Mouse (Mus musculus): ENCODE results near the gene Them5. TPM values are rescaled to one million over a fixed set of nuclear protein-coding genes. Genes with fewer than 3 reads are reported as not detected.

Gene Them5
- polyA plus RNA-seq, 1 experiment from 2014 or later, result 32.1 TPM

GRCm38 (mm10) chr3:94374636-94375035, 32.7 kb downstream of the Them5 start:
- no peak overlapping the region for H3K4me2 ChIP-seq (ENCODE audit: low read depth, low read length)
- H3K9ac ChIP-seq (ENCODE audit: low read length), result no peak overlapping the region
- H3K36me3 ChIP-seq (ENCODE audit: control insufficient read depth, insufficient read depth, low read length), result no peaks in the 10 kb centered on the region
- no peak for ATAC-seq (ENCODE audit: insufficient read depth, low FRiP score)
- H3K4me3 ChIP-seq (replicated peaks; ENCODE audit: low read length), result no peak overlapping the region
- no peak overlapping the region for H3K27ac ChIP-seq (ENCODE audit: low read length)
- peaks cover 12% of the 10 kb centered on the region for H3K4me1 ChIP-seq (ENCODE audit: control insufficient read depth, insufficient read depth, low read length)
- no peaks in the 10 kb centered on the region for H3K9me3 ChIP-seq (replicated peaks; ENCODE audit: control insufficient read depth, low read length)
- no peaks in the 10 kb centered on the region for H3K27me3 ChIP-seq (ENCODE audit: control insufficient read depth, insufficient read depth, low read length)

GRCm38 (mm10) chr3:94375146-94375545, 33.2 kb downstream of the Them5 start:
- no peak for ATAC-seq (ENCODE audit: insufficient read depth, low FRiP score)
- 73% methylated on average over 2 of the region's 2 CpGs for WGBS
- H3K36me3 ChIP-seq (ENCODE audit: control insufficient read depth, insufficient read depth, low read length), result no peaks in the 10 kb centered on the region
- no peaks in the 10 kb centered on the region for H3K9me3 ChIP-seq (replicated peaks; ENCODE audit: control insufficient read depth, low read length)
- no peak overlapping the region for H3K9ac ChIP-seq (ENCODE audit: low read length)
- peaks cover 8% of the 10 kb centered on the region for H3K4me1 ChIP-seq (ENCODE audit: control insufficient read depth, insufficient read depth, low read length)
- H3K4me2 ChIP-seq (ENCODE audit: low read depth, low read length), result no peak overlapping the region
- no peak overlapping the region for H3K4me3 ChIP-seq (replicated peaks; ENCODE audit: low read length)
- no peak overlapping the region for H3K27ac ChIP-seq (ENCODE audit: low read length)
- H3K27me3 ChIP-seq (ENCODE audit: control insufficient read depth, insufficient read depth, low read length), result no peaks in the 10 kb centered on the region

- WGBS, result 53% methylated on average over 5 of the region's 5 CpGs
- H3K4me1 ChIP-seq (ENCODE audit: control insufficient read depth, insufficient read depth, low read length), result peaks cover 8% of the 10 kb centered on the region
- H3K27ac ChIP-seq (ENCODE audit: low read length), result no peak overlapping the region
- H3K9ac ChIP-seq (ENCODE audit: low read length), result no peak overlapping the region
- no peaks in the 10 kb centered on the region for H3K9me3 ChIP-seq (replicated peaks; ENCODE audit: control insufficient read depth, low read length)
- H3K4me2 ChIP-seq (ENCODE audit: low read depth, low read length), result no peak overlapping the region
- no peaks in the 10 kb centered on the region for H3K27me3 ChIP-seq (ENCODE audit: control insufficient read depth, insufficient read depth, low read length)
- H3K36me3 ChIP-seq (ENCODE audit: control insufficient read depth, insufficient read depth, low read length), result no peaks in the 10 kb centered on the region
- no peak overlapping the region for H3K4me3 ChIP-seq (replicated peaks; ENCODE audit: low read length)
- no peak for ATAC-seq (ENCODE audit: insufficient read depth, low FRiP score)
Observed at GRCm38 (mm10) chr3:94375861-94376260, 34.0 kb downstream of the Them5 start.

- no peaks in the 10 kb centered on the region for H3K27me3 ChIP-seq (ENCODE audit: control insufficient read depth, insufficient read depth, low read length)
- WGBS, result 20% methylated on average over 13 of the region's 13 CpGs
- H3K4me3 ChIP-seq (replicated peaks; ENCODE audit: low read length), result no peak overlapping the region
- ATAC-seq (ENCODE audit: insufficient read depth, low FRiP score), result no peak
- H3K27ac ChIP-seq (ENCODE audit: low read length), result no peak overlapping the region
- no peak overlapping the region for H3K9ac ChIP-seq (ENCODE audit: low read length)
- no peak overlapping the region for H3K4me2 ChIP-seq (ENCODE audit: low read depth, low read length)
- peaks cover 8% of the 10 kb centered on the region for H3K4me1 ChIP-seq (ENCODE audit: control insufficient read depth, insufficient read depth, low read length)
- H3K9me3 ChIP-seq (replicated peaks; ENCODE audit: control insufficient read depth, low read length), result no peaks in the 10 kb centered on the region
- no peaks in the 10 kb centered on the region for H3K36me3 ChIP-seq (ENCODE audit: control insufficient read depth, insufficient read depth, low read length)
Observed at GRCm38 (mm10) chr3:94377028-94377923, 35.4 kb downstream of the Them5 start.

- H3K36me3 ChIP-seq (ENCODE audit: control insufficient read depth, insufficient read depth, low read length), result no peaks in the 10 kb centered on the region
- H3K9me3 ChIP-seq (replicated peaks; ENCODE audit: control insufficient read depth, low read length), result no peaks in the 10 kb centered on the region
- no peaks in the 10 kb centered on the region for H3K27me3 ChIP-seq (ENCODE audit: control insufficient read depth, insufficient read depth, low read length)
- no peak overlapping the region for H3K4me2 ChIP-seq (ENCODE audit: low read depth, low read length)
- H3K4me1 ChIP-seq (ENCODE audit: control insufficient read depth, insufficient read depth, low read length), result peaks cover 5% of the 10 kb centered on the region
- H3K9ac ChIP-seq (ENCODE audit: low read length), result no peak overlapping the region
- no peak for ATAC-seq (ENCODE audit: insufficient read depth, low FRiP score)
- H3K27ac ChIP-seq (ENCODE audit: low read length), result no peak overlapping the region
- WGBS, result 27% methylated on average over 9 of the region's 9 CpGs
- H3K4me3 ChIP-seq (replicated peaks; ENCODE audit: low read length), result no peak overlapping the region
Observed at GRCm38 (mm10) chr3:94379831-94380510, 38.1 kb downstream of the Them5 start.

GRCm38 (mm10) chr3:94382308-94382707, 40.4 kb downstream of the Them5 start:
- Histone ChIP-seq H3K9ac (ENCODE audit: low read length) (no peak overlapping the region), H3K27me3 (ENCODE audit: control insufficient read depth, insufficient read depth, low read length) (no peaks in the 10 kb centered on the region), H3K4me1 (ENCODE audit: control insufficient read depth, insufficient read depth, low read length) (peaks cover 2% of the 10 kb centered on the region), H3K36me3 (ENCODE audit: control insufficient read depth, insufficient read depth, low read length) (no peaks in the 10 kb centered on the region), H3K9me3 (replicated peaks; ENCODE audit: control insufficient read depth, low read length) (no peaks in the 10 kb centered on the region), H3K27ac (ENCODE audit: low read length) (no peak overlapping the region), H3K4me2 (ENCODE audit: low read depth, low read length) (no peak overlapping the region), H3K4me3 (replicated peaks; ENCODE audit: low read length) (no peak overlapping the region)
- no peak for ATAC-seq (ENCODE audit: insufficient read depth, low FRiP score)
- WGBS, result 72% methylated on average over 5 of the region's 5 CpGs

GRCm38 (mm10) chr3:94383476-94383875, 41.6 kb downstream of the Them5 start:
- H3K36me3 ChIP-seq (ENCODE audit: control insufficient read depth, insufficient read depth, low read length), result no peaks in the 10 kb centered on the region
- ATAC-seq (ENCODE audit: insufficient read depth, low FRiP score), result no peak
- H3K9me3 ChIP-seq (replicated peaks; ENCODE audit: control insufficient read depth, low read length), result no peaks in the 10 kb centered on the region

GRCm38 (mm10) chr3:94386671-94387070, 44.8 kb downstream of the Them5 start:
- no peak overlapping the region for H3K27ac ChIP-seq (ENCODE audit: low read length)
- no peaks in the 10 kb centered on the region for H3K4me1 ChIP-seq (ENCODE audit: control insufficient read depth, insufficient read depth, low read length)
- H3K4me2 ChIP-seq (ENCODE audit: low read depth, low read length), result no peak overlapping the region
- 55% methylated on average over 4 of the region's 4 CpGs for WGBS
- no peaks in the 10 kb centered on the region for H3K27me3 ChIP-seq (ENCODE audit: control insufficient read depth, insufficient read depth, low read length)
- H3K36me3 ChIP-seq (ENCODE audit: control insufficient read depth, insufficient read depth, low read length), result no peaks in the 10 kb centered on the region
- no peak overlapping the region for H3K9ac ChIP-seq (ENCODE audit: low read length)
- H3K4me3 ChIP-seq (replicated peaks; ENCODE audit: low read length), result no peak overlapping the region
- H3K9me3 ChIP-seq (replicated peaks; ENCODE audit: control insufficient read depth, low read length), result no peaks in the 10 kb centered on the region
- no peak for ATAC-seq (ENCODE audit: insufficient read depth, low FRiP score)

More at GRCm38 (mm10) chr3:94383476-94383875, 41.6 kb downstream of the Them5 start:
- no peak overlapping the region for H3K4me3 ChIP-seq (replicated peaks; ENCODE audit: low read length)
- 64% methylated on average over 3 of the region's 3 CpGs for WGBS
- H3K4me2 ChIP-seq (ENCODE audit: low read depth, low read length), result no peak overlapping the region
- no peak overlapping the region for H3K9ac ChIP-seq (ENCODE audit: low read length)
- H3K27me3 ChIP-seq (ENCODE audit: control insufficient read depth, insufficient read depth, low read length), result no peaks in the 10 kb centered on the region
- H3K27ac ChIP-seq (ENCODE audit: low read length), result no peak overlapping the region
- H3K4me1 ChIP-seq (ENCODE audit: control insufficient read depth, insufficient read depth, low read length), result no peaks in the 10 kb centered on the region

GRCm38 (mm10) chr3:94387391-94387790, 45.5 kb downstream of the Them5 start:
- H3K4me1 ChIP-seq (ENCODE audit: control insufficient read depth, insufficient read depth, low read length), result no peaks in the 10 kb centered on the region
- H3K36me3 ChIP-seq (ENCODE audit: control insufficient read depth, insufficient read depth, low read length), result no peaks in the 10 kb centered on the region
- no peak overlapping the region for H3K9ac ChIP-seq (ENCODE audit: low read length)
- 92% methylated on average over 10 of the region's 10 CpGs for WGBS
- no peak overlapping the region for H3K4me3 ChIP-seq (replicated peaks; ENCODE audit: low read length)
- no peak overlapping the region for H3K27ac ChIP-seq (ENCODE audit: low read length)
- H3K9me3 ChIP-seq (replicated peaks; ENCODE audit: control insufficient read depth, low read length), result no peaks in the 10 kb centered on the region
- no peak for ATAC-seq (ENCODE audit: insufficient read depth, low FRiP score)
- no peak overlapping the region for H3K4me2 ChIP-seq (ENCODE audit: low read depth, low read length)
- no peaks in the 10 kb centered on the region for H3K27me3 ChIP-seq (ENCODE audit: control insufficient read depth, insufficient read depth, low read length)
